Mouse (Mus musculus) kidney, adult 2 months (tissue): ENCODE results near the gene Aurkaip1.

Experiments
- CTCF ChIP-seq: fragments of 200-500 bp; conservative IDR thresholded peaks from 2 replicates; pipeline ENCODE4 v1.5.1; 2011; ENCODE audit warnings: low read depth, mild to moderate bottlenecking, control low read depth, low read length, moderate library complexity, mixed read lengths; ENCODE audit not compliant: insufficient read depth, insufficient read length
- POLR2A ChIP-seq: fragments of 200-500 bp; IDR thresholded peaks from one replicate; pipeline ENCODE4 v1.6.1; 2011; ENCODE audit warnings: low read depth, low read length, control low read depth

GRCm38 (mm10) chr4:155784081-155784701 is 46.9 kb upstream of the Aurkaip1 start:
- TF ChIP-seq CTCF = peak; percentile 60
- no peak for TF ChIP-seq POLR2A
